Mouse (Mus musculus) midbrain, embryonic 15.5 days (tissue): ENCODE measurements at regions not wholly inside any gene's neighbourhood (a gene's known extent, or its start where the extent isn't known, plus 50 kb on each side); places are given as distances from the start of the nearest gene placed in this dataset.
A peak's percentile ranks its signal among the peaks of the same experiment; 100 is the strongest.
"Not testable (repeated sequence)": the region's sequence is repeated elsewhere in the genome, so short reads cannot be mapped to it uniquely, and the experiment has no call there.

Experiments
- ATAC-seq: fragments of 200-750 bp; cut with Nextera tagmentation; replicated peaks from 2 replicates; pipeline ENCODE4 v1.8.0; 2017; ENCODE audit warnings: moderate TSS enrichment
- H3K27ac ChIP-seq: fragments of 300-500 bp; sonication (generic); 2 replicates; pipeline ENCODE4 v1.5.1; 2015; ENCODE audit warnings: mild to moderate bottlenecking, inconsistent platforms
- H3K27me3 ChIP-seq: fragments of 300-500 bp; sonication (generic); replicated peaks from 2 replicates; pipeline ENCODE4 v1.6.1; 2015; ENCODE audit warnings: inconsistent platforms
- H3K36me3 ChIP-seq: fragments of 300-500 bp; sonication (generic); replicated peaks from 2 replicates; pipeline ENCODE4 v1.6.1; 2015; ENCODE audit warnings: inconsistent platforms
- H3K4me1 ChIP-seq: fragments of 300-500 bp; sonication (generic); 2 replicates; pipeline ENCODE4 v1.6.1; 2015; ENCODE audit warnings: inconsistent platforms
- H3K4me2 ChIP-seq: fragments of 300-500 bp; sonication (generic); 2 replicates; pipeline ENCODE4 v1.6.1; 2015; ENCODE audit warnings: inconsistent platforms, mild to moderate bottlenecking, moderate library complexity
- H3K4me3 ChIP-seq: fragments of 300-500 bp; sonication (generic); 2 replicates; pipeline ENCODE4 v1.5.1; 2015; ENCODE audit warnings: mild to moderate bottlenecking, inconsistent platforms
- H3K9ac ChIP-seq: fragments of 300-500 bp; sonication (generic); 2 replicates; pipeline ENCODE4 v1.6.1; 2015; ENCODE audit warnings: mild to moderate bottlenecking, inconsistent platforms
- H3K9me3 ChIP-seq: fragments of 300-500 bp; sonication (generic); 2 replicates; pipeline ENCODE4 v1.6.1; 2016; ENCODE audit warnings: inconsistent platforms
- WGBS: fragments of 180-500 bp; shearing (Covaris S2); methylation state at CpG from one replicate; pipeline ENCODE4 v1.1.7; 2015; ENCODE audit warnings: mixed read lengths; 5-methylcytosine and 5-hydroxymethylcytosine counted together

DNA sequence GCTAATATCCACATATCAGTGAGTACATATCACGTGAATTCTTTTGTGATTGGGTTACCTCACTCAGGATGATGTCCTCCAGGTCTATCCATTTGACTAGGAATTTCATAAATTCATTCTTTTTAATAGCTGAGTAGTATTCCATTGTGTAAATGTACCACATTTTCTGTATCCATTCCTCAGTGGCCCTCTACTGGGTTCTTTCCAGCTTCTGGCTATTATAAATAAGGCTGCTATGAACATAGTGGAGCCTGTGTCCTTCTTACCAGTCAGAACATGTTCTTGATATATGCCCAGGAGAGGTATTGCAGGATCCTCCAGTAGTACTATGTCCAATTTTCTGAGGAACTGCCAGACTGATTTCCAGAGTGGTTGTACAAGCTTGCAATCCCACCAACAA lies 884.0 kb upstream of the Lrrc4c start:
- H3K4me2 ChIP-seq, H3K9ac ChIP-seq, H3K4me1 ChIP-seq, H3K27me3 ChIP-seq, H3K36me3 ChIP-seq, H3K9me3 ChIP-seq, H3K4me3 ChIP-seq, H3K27ac ChIP-seq, ATAC-seq: not testable (repeated sequence)
- WGBS = 88% methylated on average over 1 of the region's 1 CpGs

- no peak overlapping the region for H3K27ac ChIP-seq
- H3K9me3 ChIP-seq = no peaks in the 10 kb centered on the region
- H3K9ac ChIP-seq = no peak overlapping the region
- no peaks in the 10 kb centered on the region for H3K36me3 ChIP-seq
- H3K4me2 ChIP-seq = no peak overlapping the region
- no peaks in the 10 kb centered on the region for H3K27me3 ChIP-seq
- no peak for ATAC-seq
- no peak overlapping the region for H3K4me3 ChIP-seq
- H3K4me1 ChIP-seq = no peaks in the 10 kb centered on the region
Observed at GRCm38 (mm10) chr2:95440957-95441356, 877.0 kb upstream of the Lrrc4c start.

GRCm38 (mm10) chr2:95443245-95443799 lies 874.6 kb upstream of the Lrrc4c start:
- 76% methylated on average over 2 of the region's 2 CpGs for WGBS
- Histone ChIP-seq H3K4me2 (no peak overlapping the region), H3K4me3 (no peak overlapping the region), H3K36me3 (no peaks in the 10 kb centered on the region), H3K9ac (no peak overlapping the region), H3K27me3 (no peaks in the 10 kb centered on the region), H3K4me1 (no peaks in the 10 kb centered on the region), H3K27ac (no peak overlapping the region), H3K9me3 (no peaks in the 10 kb centered on the region)
- no peak for ATAC-seq

DNA sequence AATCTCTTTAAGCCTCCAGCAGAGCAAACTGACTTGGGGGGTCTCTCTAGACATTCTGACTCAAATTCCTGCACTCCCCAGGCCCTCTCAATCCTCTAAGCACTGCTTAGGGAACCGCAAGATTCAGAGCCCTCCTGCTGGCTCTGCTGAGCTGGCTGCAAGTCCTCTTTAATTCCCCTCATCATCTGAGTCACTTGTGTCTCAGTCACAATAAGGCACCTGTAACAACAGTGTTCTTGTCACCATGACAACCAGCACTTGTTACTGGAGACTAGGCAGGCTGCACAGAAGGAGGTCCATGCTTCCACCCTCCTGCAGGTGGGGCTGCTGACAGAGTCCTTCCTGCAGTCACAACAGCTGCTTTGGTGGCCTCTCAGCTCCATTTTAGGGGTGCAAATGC lies 869.1 kb upstream of the Lrrc4c start:
- Histone ChIP-seq H3K9me3 (no peaks in the 10 kb centered on the region), H3K36me3 (no peaks in the 10 kb centered on the region), H3K27ac (no peak overlapping the region), H3K4me3 (no peak overlapping the region), H3K9ac (no peak overlapping the region), H3K4me2 (no peak overlapping the region), H3K27me3 (no peaks in the 10 kb centered on the region), H3K4me1 (peaks cover 5% of the 10 kb centered on the region; the same call in 1 of the 2 replicates)
- 0% methylated on average over 1 of the region's 1 CpGs for WGBS
- peak; percentile 94 for ATAC-seq

DNA sequence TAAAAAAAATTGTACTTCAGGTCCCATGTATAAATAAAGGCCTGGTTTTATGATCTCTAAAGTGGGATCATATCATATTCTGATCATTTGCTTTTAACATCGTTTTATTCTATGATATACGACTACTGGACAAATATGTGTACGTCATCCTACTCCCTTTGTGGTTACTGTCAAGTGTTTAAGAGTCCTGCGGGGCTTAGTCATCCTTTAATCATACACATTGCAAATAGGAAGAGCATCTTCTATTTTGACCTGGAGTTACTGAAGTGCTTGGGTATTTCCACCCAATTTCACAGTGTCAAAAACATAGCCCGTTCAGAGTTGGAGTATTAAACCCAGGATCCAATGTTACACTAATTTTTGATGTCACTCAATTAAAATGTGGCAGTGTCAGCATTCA lies 838.1 kb upstream of the Lrrc4c start:
- 86% methylated on average over 5 of the region's 5 CpGs for WGBS

DNA sequence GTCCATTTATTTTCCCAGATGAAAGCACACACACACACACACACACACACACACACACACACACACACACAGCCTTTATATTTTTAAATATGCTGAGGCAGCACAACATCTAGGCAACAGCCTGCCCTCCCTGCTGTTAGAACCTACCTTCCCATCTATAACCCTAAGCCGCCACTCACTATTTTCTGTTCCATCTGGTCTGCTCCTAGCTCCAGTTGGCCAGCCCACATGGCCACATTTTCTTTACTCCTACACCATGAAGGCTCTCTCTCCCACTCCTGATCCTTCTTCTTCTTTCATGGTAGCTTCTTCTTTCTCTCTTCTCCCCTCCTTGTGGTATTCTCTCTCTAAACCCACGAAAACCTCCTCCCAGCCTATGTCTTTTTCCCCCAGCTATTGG lies 834.6 kb upstream of the Lrrc4c start:
- Histone ChIP-seq H3K4me1 (no peaks in the 10 kb centered on the region), H3K9me3 (no peaks in the 10 kb centered on the region), H3K27ac (no peak overlapping the region), H3K36me3 (no peaks in the 10 kb centered on the region), H3K9ac (no peak overlapping the region), H3K4me2 (no peak overlapping the region), H3K27me3 (no peaks in the 10 kb centered on the region), H3K4me3 (no peak overlapping the region)
- 97% methylated on average over 2 of the region's 2 CpGs for WGBS
- ATAC-seq = no peak

More for the DNA sequence above, 838.1 kb upstream of the Lrrc4c start:
- Histone ChIP-seq H3K4me1 (no peaks in the 10 kb centered on the region), H3K9me3 (no peaks in the 10 kb centered on the region), H3K4me3 (no peak overlapping the region), H3K36me3 (no peaks in the 10 kb centered on the region), H3K9ac (no peak overlapping the region), H3K4me2 (no peak overlapping the region), H3K27me3 (no peaks in the 10 kb centered on the region), H3K27ac (no peak overlapping the region)
- ATAC-seq = no peak

DNA sequence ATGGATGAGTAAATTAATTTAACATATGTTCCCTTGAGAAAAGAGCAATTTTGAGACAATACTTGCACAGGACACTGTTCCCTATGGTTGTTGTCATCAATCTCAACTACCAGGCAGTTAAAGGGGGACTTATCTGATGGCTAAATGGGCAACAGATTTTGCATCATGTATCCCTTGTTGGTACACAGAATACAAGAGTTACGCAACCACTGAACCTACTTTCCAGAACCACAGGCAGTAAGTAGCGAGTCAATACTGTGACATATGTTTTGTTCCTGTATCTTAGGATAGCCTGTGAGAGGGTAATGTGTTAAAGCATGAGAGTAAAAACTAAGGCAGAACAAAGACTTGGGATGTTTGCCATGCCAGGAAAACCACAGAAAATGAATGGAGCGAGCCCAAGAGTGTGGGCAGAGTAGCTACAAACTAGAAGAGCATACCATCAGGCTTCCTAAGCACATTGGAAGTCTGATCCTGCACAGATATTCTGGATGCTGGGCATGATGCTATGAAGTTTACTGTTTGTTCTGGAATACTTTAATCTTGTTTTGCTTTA lies 830.3 kb upstream of the Lrrc4c start:
- Histone ChIP-seq H3K4me2 (no peak overlapping the region), H3K4me1 (no peaks in the 10 kb centered on the region), H3K27me3 (no peaks in the 10 kb centered on the region), H3K36me3 (no peaks in the 10 kb centered on the region), H3K27ac (no peak overlapping the region), H3K9me3 (no peaks in the 10 kb centered on the region), H3K9ac (no peak overlapping the region), H3K4me3 (no peak overlapping the region)
- no peak for ATAC-seq
- 95% methylated on average over 3 of the region's 3 CpGs for WGBS

- H3K9me3 ChIP-seq = no peaks in the 10 kb centered on the region
- H3K4me3 ChIP-seq = no peak overlapping the region
- H3K36me3 ChIP-seq = no peaks in the 10 kb centered on the region
- no peaks in the 10 kb centered on the region for H3K4me1 ChIP-seq
- no peak overlapping the region for H3K4me2 ChIP-seq
- WGBS = 87% methylated on average over 2 of the region's 2 CpGs
- ATAC-seq = no peak
- H3K9ac ChIP-seq = no peak overlapping the region
- H3K27ac ChIP-seq = no peak overlapping the region
- H3K27me3 ChIP-seq = no peaks in the 10 kb centered on the region
Observed at GRCm38 (mm10) chr2:95494026-95494697, 823.8 kb upstream of the Lrrc4c start.

DNA sequence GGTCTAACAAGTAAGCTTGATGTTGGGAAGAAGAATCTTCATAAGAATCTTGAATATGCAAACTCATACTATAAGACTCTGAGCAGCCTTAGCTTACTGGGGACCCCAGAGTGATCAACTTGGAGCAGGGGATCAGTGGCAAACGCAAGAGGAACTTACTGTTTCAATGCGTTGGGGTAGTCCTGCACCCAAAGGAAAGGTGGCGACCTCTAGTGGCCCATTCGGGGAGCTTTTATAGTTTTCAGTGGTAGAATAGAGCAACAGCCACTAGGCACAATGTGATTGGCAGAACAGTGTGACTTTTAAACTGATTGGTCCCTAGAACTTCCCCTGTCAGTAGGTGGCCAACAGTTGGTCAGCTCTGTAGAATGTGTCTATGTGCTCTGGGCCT lies 823.3 kb upstream of the Lrrc4c start:
- Histone ChIP-seq H3K9ac (no peak overlapping the region), H3K27me3 (no peaks in the 10 kb centered on the region), H3K4me1 (no peaks in the 10 kb centered on the region), H3K4me3 (no peak overlapping the region), H3K36me3 (no peaks in the 10 kb centered on the region), H3K4me2 (no peak overlapping the region), H3K27ac (no peak overlapping the region), H3K9me3 (no peaks in the 10 kb centered on the region)
- 53% methylated on average over 4 of the region's 4 CpGs for WGBS
- ATAC-seq = no peak

DNA sequence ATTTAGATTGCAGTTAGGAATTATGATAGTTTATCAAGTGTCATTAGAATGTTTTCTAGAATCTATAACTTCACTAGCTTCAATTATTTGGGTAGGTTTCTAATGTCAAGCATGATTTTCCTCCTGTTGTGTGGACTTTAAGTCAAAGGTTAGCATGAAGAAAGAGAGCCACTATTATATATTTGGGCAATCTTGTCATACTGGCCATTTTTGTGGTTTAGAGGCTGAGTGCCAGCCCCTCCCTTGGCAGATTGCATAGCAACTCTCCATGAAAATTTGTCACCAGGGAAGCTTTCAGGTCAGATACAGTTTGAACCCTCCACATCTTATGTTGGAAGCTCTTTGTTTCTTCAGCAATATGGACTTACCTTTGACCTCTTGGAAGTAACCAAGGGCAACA lies 806.7 kb upstream of the Lrrc4c start:
- no peaks in the 10 kb centered on the region for H3K9me3 ChIP-seq
- H3K27ac ChIP-seq = no peak overlapping the region
- no peaks in the 10 kb centered on the region for H3K27me3 ChIP-seq
- no peaks in the 10 kb centered on the region for H3K36me3 ChIP-seq
- H3K4me2 ChIP-seq = no peak overlapping the region
- H3K9ac ChIP-seq = no peak overlapping the region
- no peak for ATAC-seq
- H3K4me1 ChIP-seq = no peaks in the 10 kb centered on the region
- no peak overlapping the region for H3K4me3 ChIP-seq

DNA sequence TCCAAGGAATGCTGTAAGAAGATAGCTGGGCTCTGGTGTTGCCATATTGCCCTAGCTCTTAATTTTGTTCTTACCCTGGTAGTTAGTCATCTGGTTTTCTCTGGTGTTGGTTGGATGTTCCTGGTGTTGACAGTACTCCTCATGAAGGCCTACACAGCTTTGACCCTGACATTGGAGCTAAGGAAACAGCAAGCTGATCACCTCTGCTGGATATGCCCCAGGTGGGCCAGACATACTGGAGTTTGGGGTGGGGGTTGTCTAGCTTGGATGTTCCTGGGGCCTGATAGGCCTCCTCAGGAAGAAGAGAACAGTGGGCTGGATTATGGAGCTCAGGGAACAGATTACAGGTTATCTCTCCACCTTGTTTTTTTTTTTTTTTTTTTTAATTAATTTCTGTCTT lies 796.3 kb upstream of the Lrrc4c start:
- H3K9me3 ChIP-seq = no peaks in the 10 kb centered on the region
- no peaks in the 10 kb centered on the region for H3K4me1 ChIP-seq
- H3K36me3 ChIP-seq = no peaks in the 10 kb centered on the region
- H3K9ac ChIP-seq = no peak overlapping the region
- H3K27ac ChIP-seq = no peak overlapping the region
- H3K4me3 ChIP-seq = no peak overlapping the region
- no peaks in the 10 kb centered on the region for H3K27me3 ChIP-seq
- ATAC-seq = no peak
- no peak overlapping the region for H3K4me2 ChIP-seq

DNA sequence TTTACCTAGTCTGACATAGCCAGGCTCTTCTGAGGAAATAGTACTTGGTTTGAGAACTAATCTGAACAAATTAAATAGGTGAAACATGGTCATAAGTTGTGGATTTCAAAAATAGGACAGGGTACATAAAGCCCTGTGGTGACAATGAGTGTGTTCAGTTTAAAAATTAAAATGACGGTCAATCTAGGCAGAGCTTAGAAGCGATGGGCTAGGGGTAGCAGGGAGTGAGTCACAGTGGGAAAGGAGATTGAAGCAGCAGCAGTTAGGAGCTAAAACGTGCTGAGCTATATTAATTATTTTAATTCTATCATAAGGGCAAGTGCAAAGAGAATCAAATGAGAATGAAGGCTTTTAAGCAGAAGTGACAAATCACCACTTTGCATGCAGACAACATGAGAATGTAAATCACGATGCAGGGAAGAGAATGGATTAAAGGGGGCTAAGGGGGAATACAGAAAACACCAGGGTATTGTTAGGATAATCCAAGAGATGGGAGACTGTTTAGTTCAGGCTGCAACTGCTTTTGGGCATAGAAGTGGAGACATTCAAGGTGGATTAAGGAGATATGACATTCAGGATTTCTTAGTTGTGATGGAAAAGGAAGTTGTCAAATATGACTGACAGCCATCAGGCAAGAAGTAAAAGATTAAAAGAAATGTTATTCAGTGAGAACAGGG lies 793.2 kb upstream of the Lrrc4c start:
- H3K4me1 ChIP-seq = no peaks in the 10 kb centered on the region
- ATAC-seq = peak; percentile 60; the same call in 1 of the 2 replicates
- H3K4me3 ChIP-seq = no peak overlapping the region
- 15% methylated on average over 4 of the region's 4 CpGs for WGBS
- no peaks in the 10 kb centered on the region for H3K9me3 ChIP-seq
- H3K36me3 ChIP-seq = no peaks in the 10 kb centered on the region
- no peak overlapping the region for H3K9ac ChIP-seq
- H3K4me2 ChIP-seq = no peak overlapping the region
- no peak overlapping the region for H3K27ac ChIP-seq
- no peaks in the 10 kb centered on the region for H3K27me3 ChIP-seq

GRCm38 (mm10) chr2:95564089-95564488 lies 753.9 kb upstream of the Lrrc4c start:
- 93% methylated on average over 2 of the region's 2 CpGs for WGBS
- Histone ChIP-seq H3K36me3 (no peaks in the 10 kb centered on the region), H3K27me3 (no peaks in the 10 kb centered on the region), H3K4me3 (no peak overlapping the region), H3K9ac (no peak overlapping the region), H3K27ac (no peak overlapping the region), H3K9me3 (no peaks in the 10 kb centered on the region), H3K4me1 (no peaks in the 10 kb centered on the region), H3K4me2 (no peak overlapping the region)
- no peak for ATAC-seq
